In the genomic region with DNA sequence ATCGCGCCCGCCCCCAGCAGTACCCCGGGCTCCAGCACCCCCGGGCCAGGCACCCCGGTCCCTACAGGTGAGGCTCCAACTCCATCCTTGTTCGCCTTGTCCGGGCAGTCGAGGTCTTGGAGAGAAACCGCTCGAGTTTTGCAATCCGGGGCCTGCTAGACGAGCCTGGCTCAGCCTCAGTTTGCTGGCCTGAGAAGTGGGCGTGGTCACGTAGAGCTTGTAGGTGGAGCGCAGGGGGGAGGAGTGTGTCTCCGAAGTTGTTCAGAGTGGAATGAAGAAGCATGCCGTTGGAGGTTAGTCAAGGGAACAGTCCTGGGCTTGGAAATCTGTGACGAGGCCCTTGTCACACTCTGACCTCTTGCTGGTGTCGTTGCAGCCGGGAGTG, we compare ENCODE assay signal across 8 mouse cellular contexts. TPM values are rescaled to one million over a fixed set of nuclear protein-coding genes. Genes with fewer than 3 reads are reported as not detected.
DNase-seq lines count a peak whose midpoint lies in the region; ATAC-seq lines count a peak whose summit lies in the region.

No protein-coding gene starts in this region.

- H3K9me3 ChIP-seq in limb, embryonic 11.5 days (ENCODE audit: control insufficient read depth, low read length): no peaks in the 10 kb centered on the region
- no peaks in the 10 kb centered on the region for H3K9me3 ChIP-seq in midbrain, embryonic 12.5 days

- H3K4me2 ChIP-seq in limb, embryonic 11.5 days (ENCODE audit: low read depth, severe bottlenecking): peak overlapping the region; percentile 51
- peak overlapping the region; percentile 59 for H3K4me2 ChIP-seq in midbrain, embryonic 12.5 days (replicated peaks)

- H3K27ac ChIP-seq in limb, embryonic 11.5 days (replicated peaks; ENCODE audit: low read depth, low read length): peak overlapping the region; percentile 23; the same call in 1 of the 2 replicates
- peak overlapping the region; percentile 68 for H3K27ac ChIP-seq in midbrain, embryonic 12.5 days (replicated peaks)

- WGBS in limb, embryonic 11.5 days: 1% methylated on average over 21 of the region's 21 CpGs
- 1% methylated on average over 21 of the region's 21 CpGs for WGBS in midbrain, embryonic 12.5 days

- H3K36me3 ChIP-seq in limb, embryonic 11.5 days (ENCODE audit: control insufficient read depth, insufficient read depth, low read length): no peaks in the 10 kb centered on the region
- no peaks in the 10 kb centered on the region for H3K36me3 ChIP-seq in midbrain, embryonic 12.5 days

- peaks cover 22% of the 10 kb centered on the region for H3K27me3 ChIP-seq in limb, embryonic 11.5 days (ENCODE audit: control insufficient read depth, insufficient read depth, low read length)
- H3K27me3 ChIP-seq in midbrain, embryonic 12.5 days: peaks cover 32% of the 10 kb centered on the region

- peaks cover 25% of the 10 kb centered on the region for H3K4me1 ChIP-seq in limb, embryonic 11.5 days (ENCODE audit: control insufficient read depth, insufficient read depth, low read length)
- peaks cover 55% of the 10 kb centered on the region for H3K4me1 ChIP-seq in midbrain, embryonic 12.5 days

- peak overlapping the region; percentile 55 for H3K4me3 ChIP-seq in limb, embryonic 11.5 days (ENCODE audit: low read depth, low read length)
- peak overlapping the region; percentile 64 for H3K4me3 ChIP-seq in midbrain, embryonic 12.5 days

- peak; percentile 80 for DNase-seq in adrenal gland, postnatal 25 days
- DNase-seq in adrenal gland, postnatal 14 days: no peak
- DNase-seq in thymus, postnatal 14 days: peak; percentile 75
- no peak for DNase-seq in thymus, postnatal 25 days
- peak; percentile 82 for DNase-seq in limb, embryonic 11.5 days (ENCODE audit: low spot score)
- DNase-seq in right cerebral cortex, postnatal 14 days: no peak

- H3K9ac ChIP-seq in limb, embryonic 11.5 days (ENCODE audit: low read length): peak overlapping the region; percentile 59
- H3K9ac ChIP-seq in midbrain, embryonic 12.5 days (replicated peaks): peak overlapping the region; percentile 56

- ATAC-seq in granulocyte monocyte progenitor cell, adult 5-6 weeks (replicated peaks; ENCODE audit: poor library complexity, severe bottlenecking): peak; percentile 18
- peak; percentile 40 for ATAC-seq in limb, embryonic 11.5 days (ENCODE audit: insufficient number of reproducible peaks, low FRiP score, low TSS enrichment, low read depth)
- no peak for ATAC-seq in midbrain, embryonic 12.5 days (ENCODE audit: low FRiP score, low read depth)

RNA-seq across cellular contexts. Expression of a gene that starts 0.5 kb away (rescaled TPM):
- 84.7 and 88.0 TPM in 2 replicates for total RNA-seq in adrenal gland, postnatal 25 days (2021)
- total RNA-seq in adrenal gland, postnatal 14 days (2021): 78.4 and 97.1 TPM in 2 replicates
- 119 and 155 TPM in 2 replicates for total RNA-seq in granulocyte monocyte progenitor cell, adult 5-6 weeks (2014; fragmentation: Nextera tagmentation)
- total RNA-seq in granulocyte monocyte progenitor cell, adult 5-6 weeks (2017): 33.7 and 36.5 TPM in 2 replicates
- polyA plus RNA-seq in limb, embryonic 11.5 days (2014; fragmentation: Nextera tagmentation; extraction: Ambion mirVana): 77.5 and 81.6 TPM in 2 replicates
- polyA plus RNA-seq in midbrain, embryonic 12.5 days (2016; fragmentation: Nextera tagmentation; extraction: Ambion mirVana): 66.7 and 68.0 TPM in 2 replicates

RNA-seq across cellular contexts. Expression of a gene that starts 2.4 kb away (rescaled TPM):
- total RNA-seq in adrenal gland, postnatal 25 days (2021): 54.8 and 73.7 TPM in 2 replicates
- 95.1 and 116 TPM in 2 replicates for total RNA-seq in adrenal gland, postnatal 14 days (2021)
- total RNA-seq in granulocyte monocyte progenitor cell, adult 5-6 weeks (2014; fragmentation: Nextera tagmentation): 11.3 and 16.8 TPM in 2 replicates
- total RNA-seq in granulocyte monocyte progenitor cell, adult 5-6 weeks (2017): 4.5 and 24.3 TPM in 2 replicates
- 4.8 and 5.8 TPM in 2 replicates for polyA plus RNA-seq in limb, embryonic 11.5 days (2014; fragmentation: Nextera tagmentation; extraction: Ambion mirVana)
- 27.2 and 29.0 TPM in 2 replicates for polyA plus RNA-seq in midbrain, embryonic 12.5 days (2016; fragmentation: Nextera tagmentation; extraction: Ambion mirVana)

RNA-seq across cellular contexts. Expression of a gene that starts 16.1 kb away (rescaled TPM):
- total RNA-seq in adrenal gland, postnatal 25 days (2021): not detected in 2 replicates
- total RNA-seq in adrenal gland, postnatal 14 days (2021): not detected in 2 replicates
- total RNA-seq in granulocyte monocyte progenitor cell, adult 5-6 weeks (2014; fragmentation: Nextera tagmentation): not detected in 2 replicates
- not detected in 2 replicates for total RNA-seq in granulocyte monocyte progenitor cell, adult 5-6 weeks (2017)
- not detected in 2 replicates for polyA plus RNA-seq in limb, embryonic 11.5 days (2014; fragmentation: Nextera tagmentation; extraction: Ambion mirVana)
- not detected in 2 replicates for polyA plus RNA-seq in midbrain, embryonic 12.5 days (2016; fragmentation: Nextera tagmentation; extraction: Ambion mirVana)

RNA-seq across cellular contexts. Expression of a gene that starts 28.2 kb away (rescaled TPM):
- 108 and 117 TPM in 2 replicates for total RNA-seq in adrenal gland, postnatal 25 days (2021)
- total RNA-seq in adrenal gland, postnatal 14 days (2021): 81.3 and 94.1 TPM in 2 replicates
- total RNA-seq in granulocyte monocyte progenitor cell, adult 5-6 weeks (2014; fragmentation: Nextera tagmentation): 19.6 and 60.2 TPM in 2 replicates
- 31.3 and 38.6 TPM in 2 replicates for total RNA-seq in granulocyte monocyte progenitor cell, adult 5-6 weeks (2017)
- polyA plus RNA-seq in limb, embryonic 11.5 days (2014; fragmentation: Nextera tagmentation; extraction: Ambion mirVana): 91.2 and 93.7 TPM in 2 replicates
- 59.5 and 63.6 TPM in 2 replicates for polyA plus RNA-seq in midbrain, embryonic 12.5 days (2016; fragmentation: Nextera tagmentation; extraction: Ambion mirVana)

RNA-seq across cellular contexts. Expression of a gene that starts 38.1 kb away (rescaled TPM):
- 0.76 and 5.2 TPM in 2 replicates for total RNA-seq in adrenal gland, postnatal 25 days (2021)
- 4.5 and 58.0 TPM in 2 replicates for total RNA-seq in adrenal gland, postnatal 14 days (2021)
- total RNA-seq in granulocyte monocyte progenitor cell, adult 5-6 weeks (2014; fragmentation: Nextera tagmentation): not detected in 2 replicates
- 0.65 TPM in 1 of 2 replicates, not detected in the other for total RNA-seq in granulocyte monocyte progenitor cell, adult 5-6 weeks (2017)
- polyA plus RNA-seq in limb, embryonic 11.5 days (2014; fragmentation: Nextera tagmentation; extraction: Ambion mirVana): 0.23 TPM in 1 of 2 replicates, not detected in the other
- polyA plus RNA-seq in midbrain, embryonic 12.5 days (2016; fragmentation: Nextera tagmentation; extraction: Ambion mirVana): not detected in 2 replicates

Comparison
In these comparisons a context has a peak if more than half of its experiments do, and no peak if none do; other contexts are left out.
1. DNase-seq: peak in adrenal gland, postnatal 25 days (single experiment), thymus, postnatal 14 days (single experiment) and limb, embryonic 11.5 days (single experiment); none in adrenal gland, postnatal 14 days (single experiment), thymus, postnatal 25 days (single experiment) and right cerebral cortex, postnatal 14 days (single experiment).